Mouse (Mus musculus) T-helper 2 cell (primary cell): Measurements from ENCODE around the gene Xpo6.

Experiments
- in situ Hi-C: fragments of 300-600 bp; cut with MboI, MseI; formaldehyde crosslinking; loops from one replicate; pipeline ENCODE4 v1.15.1; 2025; ENCODE audit warnings: high pct_unique_total_duplicates

Xpo6 gene

DNA sequence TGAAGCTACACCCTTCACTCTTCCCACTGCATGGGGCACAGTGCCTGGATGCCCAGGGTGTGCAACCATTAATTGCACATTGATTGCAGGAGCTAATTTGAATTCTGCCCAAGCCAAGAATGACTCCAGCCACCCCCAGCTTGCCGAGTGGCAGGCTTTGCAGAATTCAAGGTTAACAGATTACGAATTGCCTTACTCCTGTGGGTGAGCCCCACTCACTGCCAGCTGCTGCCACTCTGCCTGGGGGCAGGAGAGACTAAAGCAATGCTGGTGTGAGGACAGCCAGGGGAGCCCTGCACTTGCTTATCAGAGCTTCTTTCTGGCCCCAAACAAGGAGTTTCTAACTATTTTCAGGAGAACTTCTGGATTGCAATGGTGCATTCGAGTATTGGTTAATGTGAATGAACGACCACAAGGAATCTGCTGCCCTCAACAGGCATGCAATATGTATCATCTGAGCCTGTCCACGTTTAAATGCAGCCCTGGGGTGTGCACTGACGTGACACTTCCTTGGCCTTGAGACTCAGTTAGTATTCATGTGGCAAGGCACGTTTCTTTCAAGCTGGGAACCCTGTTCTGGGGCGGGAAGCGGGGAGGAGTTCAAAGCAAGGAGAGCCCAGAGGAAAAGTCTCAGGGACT is 116.8 kb downstream of the Xpo6 start:
- in situ Hi-C loops, result loop anchor here (25.0 kb wide), 1 partner anchor 646 kb away; the partner anchor contains the start of gene Kdm8

DNA sequence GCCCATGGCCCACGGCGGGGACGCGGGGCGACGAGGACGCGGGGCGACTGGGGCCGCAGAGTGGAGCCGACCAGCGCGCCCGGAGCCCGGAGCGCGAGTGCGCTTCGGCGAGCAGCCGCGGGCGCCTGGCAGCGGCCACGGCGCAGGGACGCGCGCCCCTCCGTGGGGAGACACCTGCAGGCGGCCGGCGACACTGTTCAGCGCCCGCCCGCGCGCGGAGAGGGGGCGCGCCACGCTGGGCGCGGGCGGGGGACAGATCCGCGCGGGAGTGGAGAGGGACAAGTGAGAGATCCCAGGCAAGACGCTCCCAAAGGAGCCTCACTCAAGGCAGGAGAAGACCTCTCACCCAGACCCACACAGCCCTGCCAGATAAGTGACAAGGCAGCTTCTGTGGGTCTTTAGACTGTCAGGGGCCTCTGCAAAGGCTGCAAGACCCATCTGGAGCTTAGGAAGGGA is 118.0 kb downstream of the Xpo6 start, which contains the start of gene Gsg1l:
Gsg1l (minus strand) TSS at position 126 of the 456 bp plus-strand sequence.
- in situ Hi-C loops, result loop anchor here (25.0 kb wide), 1 partner anchor 645 kb away; the partner anchor contains the start of gene Kdm8

DNA sequence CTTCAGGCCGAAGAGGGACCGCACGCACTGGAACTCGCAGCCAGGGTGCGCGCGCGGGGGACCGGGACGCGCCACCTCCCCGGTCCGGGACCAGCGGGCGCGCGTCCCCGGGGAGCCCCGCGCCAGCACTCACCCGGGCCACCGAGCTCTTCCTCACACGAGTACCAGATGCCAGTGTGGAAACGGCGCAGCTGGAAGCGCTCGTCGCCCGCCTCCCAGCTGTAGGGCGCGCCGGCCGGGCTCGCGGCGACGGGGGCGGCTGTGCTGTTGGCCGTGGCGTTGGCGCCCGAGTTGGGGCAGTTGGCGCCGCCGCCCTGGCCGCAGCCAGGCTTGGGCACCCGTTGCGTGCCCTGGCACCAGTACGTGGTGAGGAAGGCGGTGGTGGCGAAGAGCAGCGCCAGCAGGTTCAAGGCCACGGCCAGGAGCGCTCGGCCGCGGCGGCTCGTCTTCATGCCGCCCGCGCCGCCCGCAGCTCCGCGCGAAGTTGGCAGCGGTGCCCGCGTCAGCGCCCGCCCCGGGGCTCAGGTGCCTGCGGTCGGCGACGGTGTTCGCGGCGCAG is 118.5 kb downstream of the Xpo6 start:
- in situ Hi-C loops, result loop anchor here (25.0 kb wide), 1 partner anchor 645 kb away; the partner anchor contains the start of gene Kdm8

DNA sequence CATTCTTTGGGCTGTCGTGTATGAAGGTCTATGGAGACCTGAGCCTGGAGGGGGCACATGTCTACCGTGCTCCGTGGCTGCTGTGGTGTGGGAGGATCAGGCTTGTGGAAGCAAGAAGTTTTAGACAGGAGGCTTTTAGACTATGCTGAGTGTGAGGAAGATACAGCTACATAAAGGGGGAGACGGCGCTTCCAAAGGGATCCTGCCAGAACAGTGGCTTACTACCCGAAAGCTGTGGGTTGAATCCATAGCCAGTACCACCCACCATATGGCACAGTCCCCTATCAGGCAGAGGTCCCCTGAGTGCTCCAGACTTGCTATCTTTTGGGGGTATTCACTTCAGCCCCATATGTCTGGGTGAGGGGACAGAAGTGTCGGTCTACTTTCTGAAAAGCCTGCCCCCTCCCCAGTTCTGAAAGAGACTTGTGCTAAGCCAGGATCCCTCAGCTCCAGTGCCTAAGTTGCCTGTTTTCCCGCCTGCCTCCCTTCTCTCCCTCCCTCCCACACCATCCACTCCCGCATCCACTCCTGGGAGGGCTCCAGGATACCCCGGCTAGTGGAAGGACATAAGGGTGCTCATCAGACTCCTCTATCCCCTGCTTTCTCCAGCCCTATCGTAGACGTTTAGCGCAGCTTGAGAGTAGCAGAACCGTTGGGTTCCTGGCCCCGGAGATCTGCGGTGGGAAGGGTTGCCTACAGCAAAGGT is 119.2 kb downstream of the Xpo6 start:
- in situ Hi-C loops, result loop anchor here (25.0 kb wide), 1 partner anchor 644 kb away; the partner anchor contains the start of gene Kdm8

DNA sequence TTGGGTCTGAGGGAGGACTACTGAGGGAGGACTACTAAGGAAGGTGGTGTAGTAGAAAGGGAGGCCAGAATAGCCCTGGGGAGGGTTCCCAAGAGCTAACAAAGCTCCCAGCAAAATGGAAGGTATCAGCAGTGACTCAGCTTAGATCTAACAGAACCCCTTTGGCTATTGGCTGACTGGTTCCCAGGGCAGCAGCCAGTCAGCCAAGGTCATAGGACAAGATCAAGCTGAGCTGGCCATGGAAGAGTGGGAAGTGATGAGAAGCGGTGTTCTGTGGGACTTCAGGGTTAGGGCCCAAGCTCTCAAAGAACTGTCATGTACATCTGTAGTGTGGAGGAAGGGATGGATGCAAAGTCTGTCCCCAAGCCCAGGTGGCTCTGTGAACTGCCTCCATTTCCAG is 123.4 kb downstream of the Xpo6 start:
- in situ Hi-C loops, result loop anchor here (25.0 kb wide), 1 partner anchor 640 kb away; the partner anchor contains the start of gene Kdm8

DNA sequence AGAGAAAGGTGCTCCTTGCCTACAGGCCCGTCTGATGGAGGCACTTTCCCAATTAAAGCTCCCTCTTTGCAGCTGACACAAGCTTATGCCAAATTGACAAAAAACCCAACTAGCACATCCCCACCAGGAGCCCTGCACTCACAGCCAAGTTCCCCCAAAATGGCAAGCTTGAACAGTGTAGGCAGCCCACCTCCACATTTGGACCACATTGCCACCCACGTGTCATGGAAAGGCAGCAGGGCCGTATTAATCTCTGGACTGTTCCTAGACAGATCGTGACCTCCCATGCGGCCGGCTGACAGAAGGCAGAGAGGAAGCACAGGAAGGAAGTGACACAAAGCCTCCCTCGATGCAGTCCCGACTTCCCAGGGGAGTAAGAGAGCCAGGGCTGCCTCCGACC is 125.2 kb downstream of the Xpo6 start:
- in situ Hi-C loops, result loop anchor here (25.0 kb wide), 1 partner anchor 638 kb away; the partner anchor contains the start of gene Kdm8

DNA sequence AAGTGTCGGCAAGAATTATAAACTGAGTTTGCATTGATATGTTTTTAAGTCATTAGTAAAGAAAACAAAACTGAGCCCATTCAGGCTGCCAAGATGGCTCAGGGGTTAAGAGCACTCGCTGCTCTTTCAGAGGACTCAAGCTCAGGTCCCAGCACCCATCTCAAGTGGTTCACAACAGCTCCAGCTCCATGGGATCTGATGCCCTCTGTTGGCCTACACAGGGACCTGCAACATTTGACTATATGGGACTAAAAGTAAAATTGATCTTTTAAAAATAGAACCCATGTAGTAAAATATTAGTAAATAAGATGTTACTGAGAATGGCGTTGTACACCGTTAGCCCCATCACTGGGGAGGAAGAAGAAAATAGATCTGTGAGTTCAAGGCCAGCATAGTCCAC is 130.0 kb downstream of the Xpo6 start:
- in situ Hi-C loops, result no loop called here

DNA sequence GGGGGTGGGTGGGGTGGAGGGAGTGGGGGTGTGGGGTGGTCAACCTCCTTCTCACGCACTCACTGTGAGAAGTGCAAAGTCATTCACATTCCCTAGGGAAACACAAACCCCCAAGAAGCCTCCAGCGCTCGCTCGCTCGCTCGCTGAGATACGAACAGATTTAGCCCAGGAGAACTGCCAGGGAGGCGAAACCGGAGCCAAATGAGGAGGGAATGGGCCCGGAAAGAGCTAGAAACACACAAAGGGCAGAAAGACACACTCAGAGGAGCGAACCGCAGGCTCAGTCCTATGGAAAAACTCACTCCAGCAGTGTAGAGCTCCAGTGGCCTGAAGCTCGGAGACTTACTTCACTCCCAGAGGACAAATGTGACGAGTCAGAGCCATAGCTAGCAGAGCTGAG is 133.5 kb downstream of the Xpo6 start:
- in situ Hi-C loops, result no loop called here

DNA sequence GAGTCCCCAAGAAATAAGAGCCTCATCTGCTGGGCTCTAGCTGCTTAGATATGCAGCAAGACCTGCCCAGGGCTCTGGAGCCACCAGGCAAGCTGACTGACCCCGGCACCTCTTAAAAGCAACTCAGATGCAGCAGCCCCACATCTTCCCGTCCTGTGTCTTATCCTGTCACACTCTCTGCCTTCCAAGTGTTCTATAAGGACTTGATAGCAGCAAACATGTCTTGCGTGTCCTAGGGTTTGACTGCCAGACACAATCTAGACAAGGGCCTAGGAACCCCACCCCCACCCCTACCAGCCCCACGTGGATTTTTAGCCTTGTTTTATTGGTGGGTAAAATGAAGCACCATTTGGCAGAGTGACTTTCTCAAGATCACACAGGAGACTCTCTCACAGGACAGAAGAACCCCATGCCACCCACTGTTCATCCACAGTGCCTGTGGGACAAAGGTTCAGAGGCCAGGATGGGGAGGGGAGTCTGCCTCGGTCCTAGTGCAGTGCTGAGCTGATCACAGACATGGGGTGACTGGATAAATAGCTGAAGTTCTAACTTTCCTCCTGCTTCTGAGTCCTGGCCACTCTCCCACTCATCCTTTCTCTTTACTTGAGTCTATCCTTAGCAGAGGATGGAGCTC is 134.9 kb downstream of the Xpo6 start:
- in situ Hi-C loops, result no loop called here

DNA sequence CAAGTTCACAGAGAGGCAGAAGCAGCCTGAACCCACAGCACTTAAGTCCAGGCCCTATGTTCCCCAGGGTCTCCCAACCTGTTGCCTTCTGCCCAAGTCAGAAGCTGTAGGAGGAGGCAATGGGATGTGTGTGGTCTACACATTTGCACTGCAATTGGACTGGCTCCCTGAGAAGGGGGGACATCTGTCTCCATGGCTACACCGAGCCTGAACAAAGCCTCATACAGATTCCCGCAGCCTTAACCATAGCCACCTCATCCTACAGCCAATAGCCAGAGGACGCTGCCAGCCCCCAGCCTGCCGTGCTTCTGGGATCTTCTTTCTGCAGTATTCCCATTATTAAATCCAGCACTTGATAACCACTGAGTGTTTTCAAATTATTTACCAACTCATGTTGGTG is 138.1 kb downstream of the Xpo6 start:
- in situ Hi-C loops, result no loop called here

DNA sequence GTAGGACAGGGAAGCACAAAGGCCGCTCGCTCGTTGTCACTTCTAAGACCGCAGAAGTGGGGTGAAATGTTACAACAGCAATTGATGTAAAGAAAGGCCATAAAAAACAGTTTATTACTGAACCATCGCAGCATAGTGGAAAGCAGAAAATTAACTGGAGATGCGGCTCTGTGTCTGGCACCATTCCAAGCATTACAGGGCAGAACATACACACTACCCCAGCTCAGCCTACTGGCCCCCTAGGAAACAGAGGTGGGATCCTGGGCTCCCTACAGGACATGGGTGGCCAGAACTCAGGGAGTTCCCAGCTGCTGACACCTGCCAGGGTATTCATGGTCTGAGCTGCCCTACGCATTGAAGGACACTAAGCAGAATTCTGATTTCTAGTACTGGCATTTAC is 141.4 kb downstream of the Xpo6 start:
- in situ Hi-C loops, result no loop called here

DNA sequence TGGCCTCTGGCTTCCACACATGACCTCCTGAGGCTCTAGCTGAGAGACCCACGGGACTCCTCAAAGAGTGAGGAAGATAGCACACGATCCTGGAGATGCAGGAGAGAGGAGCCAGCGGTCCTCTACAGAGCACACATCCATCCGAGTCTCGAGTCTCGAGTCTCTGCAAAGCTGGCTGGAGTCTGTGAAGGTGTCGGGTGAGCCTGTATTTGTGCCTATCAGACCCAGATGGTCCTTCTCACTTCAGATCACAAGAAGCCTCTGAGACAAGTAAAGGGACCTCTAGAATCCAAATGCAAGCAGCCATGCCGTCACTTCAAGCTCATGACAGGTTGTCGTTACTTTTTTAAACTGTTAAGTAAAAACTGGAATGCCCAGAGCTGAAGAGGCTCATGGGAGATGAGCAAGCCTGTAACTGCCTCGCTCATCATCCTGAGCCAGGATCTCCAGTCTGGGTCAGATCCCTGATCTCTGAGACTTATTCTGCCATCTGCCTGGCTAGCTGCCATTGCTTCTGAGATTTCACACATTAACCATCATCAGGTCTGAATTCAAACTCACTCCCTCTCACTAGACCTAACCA is 142.9 kb downstream of the Xpo6 start:
- in situ Hi-C loops, result no loop called here

DNA sequence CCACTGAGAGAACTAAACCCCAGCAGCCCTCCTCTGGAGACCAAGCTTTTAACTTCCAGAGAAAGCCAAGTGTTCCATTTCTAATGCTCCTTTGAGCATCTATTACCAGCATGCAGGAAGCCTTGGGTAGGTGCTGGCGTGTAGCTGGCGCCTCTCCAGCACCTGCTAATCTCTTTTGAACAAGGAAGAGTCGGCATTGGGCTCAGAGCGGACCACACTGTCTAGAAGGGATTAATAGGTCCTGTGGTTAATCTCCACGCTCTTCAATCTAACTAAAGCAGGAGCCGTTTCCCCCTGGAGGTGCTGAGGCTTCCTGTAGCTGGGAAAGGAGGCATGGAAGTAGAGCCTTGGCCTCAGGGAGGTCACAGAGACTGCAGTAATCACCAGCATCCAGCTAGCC is 145.7 kb downstream of the Xpo6 start:
- in situ Hi-C loops, result no loop called here

DNA sequence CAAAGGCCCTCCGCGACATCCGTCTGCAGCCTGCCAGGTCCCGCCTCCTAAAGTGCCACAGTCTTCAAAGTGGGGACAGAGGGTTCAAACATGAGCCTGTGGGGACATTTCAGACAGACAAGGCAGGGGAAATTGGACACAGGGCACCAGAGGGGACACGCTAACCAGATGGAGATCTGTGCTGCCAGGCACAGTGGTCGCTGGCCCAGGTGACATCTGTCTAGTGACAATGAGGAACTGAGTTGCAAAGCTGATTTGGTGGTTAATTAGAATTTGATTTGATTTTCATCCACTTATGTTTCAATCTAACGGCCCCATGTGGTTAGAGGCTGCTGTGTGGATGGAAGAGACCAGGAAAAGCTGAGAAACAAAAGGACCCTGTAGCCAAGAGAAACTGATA is 146.7 kb downstream of the Xpo6 start:
- in situ Hi-C loops, result no loop called here

DNA sequence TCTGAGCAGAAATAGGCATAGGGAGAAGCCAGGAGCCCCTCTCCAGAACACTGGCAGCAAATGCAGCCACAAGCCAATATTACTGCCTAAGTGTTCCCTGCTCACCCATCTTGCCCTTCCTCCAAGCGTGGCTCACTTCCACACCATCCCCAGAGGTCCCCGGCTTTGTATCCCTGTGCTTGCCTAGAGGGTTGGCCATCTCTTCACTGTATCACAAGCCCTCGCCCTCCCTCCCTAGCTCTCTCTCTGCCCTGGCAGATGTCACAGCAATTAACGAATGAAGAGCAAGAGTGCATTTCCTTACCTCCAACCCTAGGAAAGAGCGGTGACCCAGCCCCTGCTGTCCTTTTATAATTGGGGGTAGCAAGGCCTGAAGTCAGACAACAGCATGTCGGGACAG is 148.4 kb downstream of the Xpo6 start:
- in situ Hi-C loops, result no loop called here
